Mouse (Mus musculus): ENCODE results near the gene Sdhaf1. TPM values are rescaled to one million over a fixed set of nuclear protein-coding genes. Genes with fewer than 3 reads are reported as not detected.

Sdhaf1 gene
- polyA plus RNA-seq, 1 experiment from 2014 or later = 17.0 TPM

GRCm38 (mm10) chr7:30346635-30347379, 23.1 kb upstream of the Sdhaf1 start:
- peaks cover 74% of the 10 kb centered on the region for H3K27me3 ChIP-seq (replicated peaks)
- no peak for ATAC-seq (ENCODE audit: insufficient number of reproducible peaks, low FRiP score)
- no peaks in the 10 kb centered on the region for H3K36me3 ChIP-seq
- 24% methylated on average over 21 of the region's 21 CpGs for WGBS
- H3K27ac ChIP-seq (ENCODE audit: poor library complexity, severe bottlenecking) = no peak overlapping the region
- H3K4me3 ChIP-seq = no peak overlapping the region
- H3K9ac ChIP-seq = no peak overlapping the region
- H3K9me3 ChIP-seq (replicated peaks) = no peaks in the 10 kb centered on the region
- no peaks in the 10 kb centered on the region for H3K4me1 ChIP-seq (replicated peaks)
- no peak overlapping the region for H3K4me2 ChIP-seq

GRCm38 (mm10) chr7:30339432-30340109, 15.9 kb upstream of the Sdhaf1 start:
- H3K9ac ChIP-seq = no peak overlapping the region
- ATAC-seq (ENCODE audit: insufficient number of reproducible peaks, low FRiP score) = no peak
- 60% methylated on average over 5 of the region's 5 CpGs for WGBS

GRCm38 (mm10) chr7:30336384-30336783, 12.7 kb upstream of the Sdhaf1 start:
- Histone ChIP-seq H3K9ac (no peak overlapping the region), H3K36me3 (no peaks in the 10 kb centered on the region), H3K4me2 (no peak overlapping the region), H3K9me3 (replicated peaks) (no peaks in the 10 kb centered on the region), H3K27ac (ENCODE audit: poor library complexity, severe bottlenecking) (no peak overlapping the region), H3K4me1 (replicated peaks) (peaks cover 33% of the 10 kb centered on the region), H3K4me3 (no peak overlapping the region), H3K27me3 (replicated peaks) (peaks cover 30% of the 10 kb centered on the region)
- WGBS = 4% methylated on average over 9 of the region's 9 CpGs
- 0 out of 2 replicates have a peak, but pooled peaks have one; percentile 34 for ATAC-seq (ENCODE audit: insufficient number of reproducible peaks, low FRiP score)

More at GRCm38 (mm10) chr7:30339432-30340109, 15.9 kb upstream of the Sdhaf1 start:
- Histone ChIP-seq H3K27ac (ENCODE audit: poor library complexity, severe bottlenecking) (no peak overlapping the region), H3K4me1 (replicated peaks) (peaks cover 2% of the 10 kb centered on the region), H3K4me2 (no peak overlapping the region), H3K36me3 (no peaks in the 10 kb centered on the region), H3K27me3 (replicated peaks) (peaks cover 50% of the 10 kb centered on the region), H3K4me3 (no peak overlapping the region), H3K9me3 (replicated peaks) (no peaks in the 10 kb centered on the region)

GRCm38 (mm10) chr7:30335688-30336087, 12.0 kb upstream of the Sdhaf1 start:
- Histone ChIP-seq H3K4me3 (no peak overlapping the region), H3K4me2 (no peak overlapping the region), H3K4me1 (replicated peaks) (peaks cover 34% of the 10 kb centered on the region), H3K36me3 (no peaks in the 10 kb centered on the region), H3K27me3 (replicated peaks) (peaks cover 30% of the 10 kb centered on the region), H3K9me3 (replicated peaks) (no peaks in the 10 kb centered on the region), H3K9ac (no peak overlapping the region), H3K27ac (ENCODE audit: poor library complexity, severe bottlenecking) (no peak overlapping the region)
- ATAC-seq (ENCODE audit: insufficient number of reproducible peaks, low FRiP score) = no peak
- 71% methylated on average over 6 of the region's 6 CpGs for WGBS

GRCm38 (mm10) chr7:30334563-30334962, 10.9 kb upstream of the Sdhaf1 start:
- WGBS = 54% methylated on average over 5 of the region's 5 CpGs
- peaks cover 27% of the 10 kb centered on the region for H3K27me3 ChIP-seq (replicated peaks)
- ATAC-seq (ENCODE audit: insufficient number of reproducible peaks, low FRiP score) = no peak
- no peak overlapping the region for H3K27ac ChIP-seq (ENCODE audit: poor library complexity, severe bottlenecking)
- peaks cover 34% of the 10 kb centered on the region for H3K4me1 ChIP-seq (replicated peaks)
- no peak overlapping the region for H3K4me3 ChIP-seq
- H3K9ac ChIP-seq = no peak overlapping the region
- no peak overlapping the region for H3K4me2 ChIP-seq
- no peaks in the 10 kb centered on the region for H3K9me3 ChIP-seq (replicated peaks)
- no peaks in the 10 kb centered on the region for H3K36me3 ChIP-seq

GRCm38 (mm10) chr7:30333436-30333835, 9.7 kb upstream of the Sdhaf1 start:
- peak overlapping the region; percentile 87 for H3K27ac ChIP-seq (ENCODE audit: poor library complexity, severe bottlenecking)
- ATAC-seq (ENCODE audit: insufficient number of reproducible peaks, low FRiP score) = peak; percentile 71; the same call in 1 of the 2 replicates
- peaks cover 16% of the 10 kb centered on the region for H3K27me3 ChIP-seq (replicated peaks)
- H3K4me3 ChIP-seq = no peak overlapping the region
- no peaks in the 10 kb centered on the region for H3K36me3 ChIP-seq
- H3K9me3 ChIP-seq (replicated peaks) = no peaks in the 10 kb centered on the region
- WGBS = 5% methylated on average over 4 of the region's 4 CpGs
- no peak overlapping the region for H3K9ac ChIP-seq
- peak overlapping the region; percentile 33; the same call in 1 of the 2 replicates for H3K4me2 ChIP-seq
- H3K4me1 ChIP-seq (replicated peaks) = peaks cover 34% of the 10 kb centered on the region

GRCm38 (mm10) chr7:30332622-30333259, 9.0 kb upstream of the Sdhaf1 start:
- Histone ChIP-seq H3K4me2 (peak overlapping the region; percentile 33; the same call in 1 of the 2 replicates), H3K9ac (no peak overlapping the region), H3K4me3 (no peak overlapping the region), H3K27me3 (replicated peaks) (peaks cover 15% of the 10 kb centered on the region), H3K27ac (ENCODE audit: poor library complexity, severe bottlenecking) (peak overlapping the region; percentile 87), H3K36me3 (no peaks in the 10 kb centered on the region), H3K4me1 (replicated peaks) (peaks cover 34% of the 10 kb centered on the region), H3K9me3 (replicated peaks) (no peaks in the 10 kb centered on the region)
- 57% methylated on average over 18 of the region's 18 CpGs for WGBS
- ATAC-seq (ENCODE audit: insufficient number of reproducible peaks, low FRiP score) = no peak

- WGBS = 10% methylated on average over 13 of the region's 13 CpGs
- 0 out of 2 replicates have a peak overlapping the region, but pooled peaks have one; percentile 87 for H3K27ac ChIP-seq (ENCODE audit: poor library complexity, severe bottlenecking)
- H3K36me3 ChIP-seq = no peaks in the 10 kb centered on the region
- peak overlapping the region; percentile 33 for H3K4me2 ChIP-seq
- no peak overlapping the region for H3K9ac ChIP-seq
- peaks cover 39% of the 10 kb centered on the region for H3K4me1 ChIP-seq (replicated peaks)
- H3K9me3 ChIP-seq (replicated peaks) = no peaks in the 10 kb centered on the region
- H3K27me3 ChIP-seq (replicated peaks) = peaks cover 15% of the 10 kb centered on the region
- ATAC-seq (ENCODE audit: insufficient number of reproducible peaks, low FRiP score) = peak; percentile 42; the same call in 1 of the 2 replicates
- H3K4me3 ChIP-seq = 0 out of 2 replicates have a peak overlapping the region, but pooled peaks have one; percentile 4
These were observed 8.2 kb upstream of the Sdhaf1 start for GRCm38 (mm10) chr7:30331887-30332286.

- Histone ChIP-seq H3K9me3 (replicated peaks) (peaks cover 8% of the 10 kb centered on the region; the same call in 1 of the 2 replicates), H3K36me3 (no peaks in the 10 kb centered on the region), H3K9ac (no peak overlapping the region), H3K27ac (ENCODE audit: poor library complexity, severe bottlenecking) (0 out of 2 replicates have a peak overlapping the region, but pooled peaks have one; percentile 2), H3K27me3 (replicated peaks) (no peaks in the 10 kb centered on the region; the same call in 1 of the 2 replicates), H3K4me2 (no peak overlapping the region), H3K4me1 (replicated peaks) (peaks cover 25% of the 10 kb centered on the region), H3K4me3 (no peak overlapping the region)
- ATAC-seq (ENCODE audit: insufficient number of reproducible peaks, low FRiP score) = no peak
- WGBS = 49% methylated on average over 10 of the region's 10 CpGs
These were observed 4.7 kb upstream of the Sdhaf1 start for GRCm38 (mm10) chr7:30328379-30328778.

GRCm38 (mm10) chr7:30327140-30327539, 3.4 kb upstream of the Sdhaf1 start:
- H3K4me3 ChIP-seq = no peak overlapping the region
- no peaks in the 10 kb centered on the region; the same call in 1 of the 2 replicates for H3K27me3 ChIP-seq (replicated peaks)
- peaks cover 8% of the 10 kb centered on the region; the same call in 1 of the 2 replicates for H3K9me3 ChIP-seq (replicated peaks)
- no peak overlapping the region for H3K4me2 ChIP-seq
- WGBS = 49% methylated on average over 15 of the region's 15 CpGs
- H3K9ac ChIP-seq = no peak overlapping the region
- peaks cover 19% of the 10 kb centered on the region for H3K4me1 ChIP-seq (replicated peaks)
- no peaks in the 10 kb centered on the region for H3K36me3 ChIP-seq
- ATAC-seq (ENCODE audit: insufficient number of reproducible peaks, low FRiP score) = no peak
- peak overlapping the region; percentile 75 for H3K27ac ChIP-seq (ENCODE audit: poor library complexity, severe bottlenecking)

GRCm38 (mm10) chr7:30326427-30326826, 2.7 kb upstream of the Sdhaf1 start:
- Histone ChIP-seq H3K27me3 (replicated peaks) (no peaks in the 10 kb centered on the region; the same call in 1 of the 2 replicates), H3K4me1 (replicated peaks) (peaks cover 13% of the 10 kb centered on the region), H3K4me2 (no peak overlapping the region), H3K9ac (no peak overlapping the region), H3K9me3 (replicated peaks) (peaks cover 8% of the 10 kb centered on the region; the same call in 1 of the 2 replicates), H3K4me3 (no peak overlapping the region), H3K27ac (ENCODE audit: poor library complexity, severe bottlenecking) (no peak overlapping the region), H3K36me3 (no peaks in the 10 kb centered on the region)
- ATAC-seq (ENCODE audit: insufficient number of reproducible peaks, low FRiP score) = no peak

Measured in heart, embryonic 12.5 days (tissue).